Mouse (Mus musculus) C2C12 (cell line): ENCODE measurements around the gene Hnrnpl.

Source experiments
- CEBPB ChIP-seq: IDR thresholded peaks from one replicate; pipeline ENCODE4 v1.6.1; 2011; ENCODE audit warnings: low read depth, mild to moderate bottlenecking, control low read depth, moderate library complexity
- CTCF ChIP-seq: IDR thresholded peaks from one replicate; pipeline ENCODE4 v1.5.1; 2011; ENCODE audit not compliant: control insufficient read depth, insufficient read depth, insufficient read length
- MAX ChIP-seq: IDR thresholded peaks from one replicate; pipeline ENCODE4 v1.6.1; 2011; ENCODE audit warnings: mild to moderate bottlenecking, control low read depth
- MYOD1 ChIP-seq: IDR thresholded peaks from one replicate; pipeline ENCODE4 v1.6.1; 2011; ENCODE audit warnings: low read depth; ENCODE audit not compliant: control insufficient read depth, insufficient read length
- MYOG ChIP-seq: IDR thresholded peaks from one replicate; pipeline ENCODE4 v1.6.1; 2011; ENCODE audit not compliant: control insufficient read depth, insufficient read length; ENCODE audit errors: extremely low read depth
- USF1 ChIP-seq: IDR thresholded peaks from one replicate; pipeline ENCODE4 v1.6.1; 2011; ENCODE audit warnings: low read depth, mild to moderate bottlenecking, control low read depth, moderate library complexity

- TF ChIP-seq CTCF: no peak
- no peak for TF ChIP-seq CEBPB
- TF ChIP-seq MAX: no peak
- TF ChIP-seq MYOD1: no peak
- no peak for TF ChIP-seq MYOG
- TF ChIP-seq USF1: no peak
Observed at GRCm38 (mm10) chr7:28833723-28834347, 25.5 kb downstream of the Hnrnpl start, which contains the start of gene Lgals4.
